Mouse (Mus musculus) MEL (cell line): ENCODE results near the gene Pik3cg. TPM values are rescaled to one million over a fixed set of nuclear protein-coding genes. Genes with fewer than 3 reads are reported as not detected.

ENCODE experiments used
- DNase-seq: peaks from one replicate; pipeline ENCODE4 v3.0.0; 2011; ENCODE audit warnings: low read depth, low spot score
- H3K27ac ChIP-seq: 2 replicates; pipeline ENCODE4 v1.5.1; 2012; ENCODE audit warnings: low read depth, mild to moderate bottlenecking, control low read depth, low read length, moderate library complexity; ENCODE audit not compliant: control insufficient read depth
- H3K27me3 ChIP-seq, 2 experiments: fragments of 150-350 bp in 1 of 2; sonication (generic) in 1 of 2; 2 replicates each; pipeline ENCODE4 v1.6.1; 2012; ENCODE audit warnings: low read length in 2 of 2, mild to moderate bottlenecking in 2 of 2, improper control_type of control experiment in 1 of 2, moderate library complexity in 1 of 2; ENCODE audit not compliant: insufficient read depth in 2 of 2, control insufficient read depth in 1 of 2
- H3K36me3 ChIP-seq, 2 experiments: 2 replicates each; pipeline ENCODE4 v1.6.1; 2012 to 2014; ENCODE audit warnings: low read length in 2 of 2, improper control_type of control experiment in 1 of 2, inconsistent platforms in 1 of 2, mild to moderate bottlenecking in 1 of 2; ENCODE audit not compliant: insufficient read depth in 2 of 2, control insufficient read depth in 1 of 2
- H3K4me1 ChIP-seq, 2 experiments: fragments of 150-350 bp in 1 of 2; sonication (generic) in 1 of 2; 2 replicates each; pipeline ENCODE4 v1.6.1; 2012; ENCODE audit warnings: low read length in 2 of 2, improper control_type of control experiment in 1 of 2, mild to moderate bottlenecking in 1 of 2; ENCODE audit not compliant: insufficient read depth in 2 of 2, control insufficient read depth in 1 of 2
- H3K4me3 ChIP-seq, 2 experiments: fragments of 150-350 bp in 1 of 2; sonication (generic) in 1 of 2; 2 replicates each; pipeline ENCODE4 v1.5.1; 2012; ENCODE audit warnings: low read depth in 2 of 2, low read length in 2 of 2, mild to moderate bottlenecking in 2 of 2, moderate library complexity in 2 of 2, control low read depth in 1 of 2, improper control_type of control experiment in 1 of 2; ENCODE audit not compliant: control insufficient read depth in 1 of 2, insufficient read depth in 1 of 2
- H3K79me2 ChIP-seq: 2 replicates; pipeline ENCODE4 v1.6.1; 2012; ENCODE audit warnings: mild to moderate bottlenecking, low read length, moderate library complexity; ENCODE audit not compliant: control insufficient read depth, poor library complexity, insufficient read depth
- H3K9ac ChIP-seq: 2 replicates; pipeline ENCODE4 v1.6.1; 2012; ENCODE audit warnings: low read depth, mild to moderate bottlenecking, control low read depth, low read length, moderate library complexity; ENCODE audit not compliant: control insufficient read depth, poor library complexity, severe bottlenecking
- H3K9me3 ChIP-seq: fragments of 150-350 bp; sonication (generic); replicated peaks from 2 replicates; pipeline ENCODE4 v1.6.1; 2012; ENCODE audit warnings: mild to moderate bottlenecking, low read length, improper control_type of control experiment, moderate library complexity; ENCODE audit not compliant: insufficient read depth
- CHD1 ChIP-seq: IDR thresholded peaks from 2 replicates; pipeline ENCODE4 v1.6.1; 2012; ENCODE audit warnings: low read depth, mild to moderate bottlenecking, inconsistent platforms, low read length, improper control_type of control experiment
- CTCF ChIP-seq, 3 experiments: IDR thresholded peaks in 2 of 3; conservative IDR thresholded peaks in 1 of 3; 2 replicates each; pipeline ENCODE4 v1.5.1; 2011 to 2012; ENCODE audit warnings: low read length in 3 of 3, low read depth in 2 of 3, mild to moderate bottlenecking in 2 of 3, improper control_type of control experiment in 1 of 3, inconsistent platforms in 1 of 3, mixed read lengths in 1 of 3, moderate library complexity in 1 of 3; ENCODE audit not compliant: control insufficient read depth in 1 of 3, insufficient read depth in 1 of 3, poor library complexity in 1 of 3, severe bottlenecking in 1 of 3
- ELF1 ChIP-seq: IDR thresholded peaks from 2 replicates; pipeline ENCODE4 v1.6.1; 2014; ENCODE audit warnings: low read depth, mild to moderate bottlenecking, inconsistent platforms, low read length, improper control_type of control experiment, moderate library complexity
- EP300 ChIP-seq, 2 experiments: IDR thresholded peaks; 2 replicates each; pipeline ENCODE4 v1.6.1; 2011; ENCODE audit warnings: improper control_type of control experiment in 2 of 2, low read length in 2 of 2, low read depth in 1 of 2, mild to moderate bottlenecking in 1 of 2
- GABPA ChIP-seq: IDR thresholded peaks from 2 replicates; pipeline ENCODE4 v1.6.1; 2012; ENCODE audit warnings: low read depth, mild to moderate bottlenecking, inconsistent platforms, low read length, improper control_type of control experiment, moderate library complexity
- GATA1 ChIP-seq: IDR thresholded peaks from 2 replicates; pipeline ENCODE4 v1.6.1; 2011; ENCODE audit warnings: low read depth, low read length, improper control_type of control experiment
- HCFC1 ChIP-seq: IDR thresholded peaks from 2 replicates; pipeline ENCODE4 v1.6.1; 2012; ENCODE audit warnings: low read depth, mild to moderate bottlenecking, inconsistent platforms, low read length, improper control_type of control experiment, moderate library complexity
- JUND ChIP-seq: IDR thresholded peaks from 2 replicates; pipeline ENCODE4 v1.6.1; 2011; ENCODE audit warnings: low read depth, mild to moderate bottlenecking, improper control_type of control experiment, low read length
- MEF2A ChIP-seq: IDR thresholded peaks from 2 replicates; pipeline ENCODE4 v1.6.1; 2014; ENCODE audit warnings: low read depth, mild to moderate bottlenecking, inconsistent platforms, low read length, improper control_type of control experiment; ENCODE audit not compliant: poor library complexity, insufficient replicate concordance, severe bottlenecking; ENCODE audit errors: extremely low read depth
- MXI1 ChIP-seq: IDR thresholded peaks from 2 replicates; pipeline ENCODE4 v1.6.1; 2011; ENCODE audit warnings: mild to moderate bottlenecking, low read depth, low read length, improper control_type of control experiment
- MYB ChIP-seq: IDR thresholded peaks from 2 replicates; pipeline ENCODE4 v1.6.1; 2011; ENCODE audit warnings: mild to moderate bottlenecking, low read depth, low read length, improper control_type of control experiment
- NELFE ChIP-seq: IDR thresholded peaks from 2 replicates; pipeline ENCODE4 v1.6.1; 2011; ENCODE audit warnings: low read depth, low read length, improper control_type of control experiment
- POLR2AphosphoS2 ChIP-seq: IDR thresholded peaks from 2 replicates; pipeline ENCODE4 v1.6.1; 2011; ENCODE audit warnings: low read length, improper control_type of control experiment
- SMC3 ChIP-seq: IDR thresholded peaks from 2 replicates; pipeline ENCODE4 v1.6.1; 2011; ENCODE audit warnings: low read depth, low read length, improper control_type of control experiment
- TBP ChIP-seq: IDR thresholded peaks from 2 replicates; pipeline ENCODE4 v1.8.0; 2011; ENCODE audit warnings: low read depth, low read length, improper control_type of control experiment
- TCF12 ChIP-seq: IDR thresholded peaks from 2 replicates; pipeline ENCODE4 v1.6.1; 2014; ENCODE audit warnings: low read depth, mild to moderate bottlenecking, inconsistent platforms, low read length, improper control_type of control experiment, moderate library complexity
- USF2 ChIP-seq, 2 experiments: IDR thresholded peaks; 2 replicates each; pipeline ENCODE4 v1.6.1; 2011 to 2012; ENCODE audit warnings: improper control_type of control experiment in 2 of 2, low read length in 2 of 2, borderline replicate concordance in 1 of 2, inconsistent platforms in 1 of 2, low read depth in 1 of 2, mild to moderate bottlenecking in 1 of 2; ENCODE audit not compliant: insufficient read depth in 1 of 2
- ZC3H11A ChIP-seq: IDR thresholded peaks from 2 replicates; pipeline ENCODE4 v1.6.1; 2012; ENCODE audit warnings: low read depth, mild to moderate bottlenecking, inconsistent platforms, low read length, improper control_type of control experiment
- ZKSCAN1 ChIP-seq: IDR thresholded peaks from 2 replicates; pipeline ENCODE4 v1.6.1; 2012; ENCODE audit warnings: low read depth, mild to moderate bottlenecking, inconsistent platforms, low read length, improper control_type of control experiment, moderate library complexity
- ZNF384 ChIP-seq: IDR thresholded peaks from 2 replicates; pipeline ENCODE4 v1.6.1; 2012; ENCODE audit warnings: low read depth, mild to moderate bottlenecking, inconsistent platforms, low read length, improper control_type of control experiment
- polyA plus RNA-seq, 2 experiments: library from polyadenylated mRNA; stranded (reverse) in 1 of 2; unstranded in 1 of 2; fragments of >175 nt in 1 of 2; fragments of >200 nt in 1 of 2; gene quantifications; 2 replicates each; pipeline versions ENCODE4 v1.2.1 to v1.2.4; 2012; ENCODE audit warnings: low replicate concordance in 2 of 2, low read depth in 1 of 2; ENCODE audit not compliant: insufficient read length in 2 of 2, insufficient read depth in 1 of 2, missing spikeins in 1 of 2
- total RNA-seq: library from RNA; depleted of rRNA; stranded (reverse); fragments of 300-350 nt; gene quantifications from 2 replicates; pipeline ENCODE4 v1.2.3, GENCODE M21; 2012

The Pik3cg gene
- total and polyA plus RNA-seq, 3 experiments, result 4.9 to 8.5 TPM; not detected in 1

DNA sequence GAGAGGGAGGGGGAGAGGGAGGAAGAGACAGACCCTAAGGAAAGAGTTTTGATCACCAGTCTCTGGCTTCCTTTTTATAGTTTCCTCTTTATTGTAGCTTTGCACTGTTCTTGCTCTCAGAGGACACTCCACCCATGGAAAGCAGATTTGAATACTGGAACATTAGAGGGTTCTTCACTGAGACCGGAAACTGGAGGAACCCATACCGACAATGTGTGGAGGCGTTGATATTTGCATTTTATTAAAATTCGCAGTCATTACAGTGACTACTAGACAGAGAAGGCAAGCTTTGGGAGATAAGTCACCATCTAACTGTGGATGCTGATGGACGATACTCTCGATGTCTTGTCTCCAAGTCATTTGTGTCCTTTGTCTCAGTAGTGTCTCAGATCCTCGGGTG, 61.9 kb downstream of the Pik3cg start:
- TF ChIP-seq ZC3H11A (no peak), SMC3 (peak; percentile 5; the same call in 1 of the 2 replicates), TBP (no peak), EP300 (IDR thresholded peaks at IDR 0.05; ENCODE audit: low read depth in 1 of 2, low read length in 2 of 2) (peak in 1 of 2 experiments; percentile 9; a peak in 1 of 4 replicates)
- Histone ChIP-seq H3K36me3 (peaks cover 0 to 31% of the 10 kb centered on the region in 2 experiments; a peak in 2 of 4 replicates), H3K4me1 (peaks cover 14 to 22% of the 10 kb centered on the region in 2 experiments), H3K27ac (peak overlapping the region; percentile 57), H3K4me3 (peak overlapping the region in 1 of 2 experiments; percentile 33; a peak in 3 of 4 replicates), H3K79me2 (no peaks in the 10 kb centered on the region), H3K27me3 (no peaks in the 10 kb centered on the region), H3K9ac (peak overlapping the region; percentile 31), H3K9me3 (no peaks in the 10 kb centered on the region)
- DNase-seq, result peak; percentile 55

DNA sequence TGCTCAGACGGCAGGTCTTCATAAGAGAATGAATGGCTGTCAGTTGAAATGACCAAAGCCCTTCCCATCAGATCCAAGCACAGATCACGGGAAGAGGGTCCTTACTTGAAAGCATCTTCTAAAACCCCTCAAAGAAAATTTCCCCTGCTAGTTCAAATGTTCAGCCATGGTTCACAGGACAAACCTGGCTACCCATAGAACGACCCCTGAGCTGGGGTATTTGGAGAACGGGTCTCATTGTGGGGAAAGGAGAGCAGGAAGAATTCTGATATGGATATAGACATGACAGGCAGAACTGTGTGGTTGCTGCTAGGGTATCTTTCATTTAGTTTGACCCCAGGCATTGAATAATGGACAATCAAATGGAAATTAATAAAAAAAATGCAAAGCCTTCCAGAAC, 62.8 kb downstream of the Pik3cg start:
- DNase-seq, result no peak
- Histone ChIP-seq H3K9ac (no peak overlapping the region), H3K27me3 (no peaks in the 10 kb centered on the region), H3K27ac (0 out of 2 replicates have a peak overlapping the region, but pooled peaks have one; percentile 8), H3K4me1 (peaks cover 16 to 22% of the 10 kb centered on the region in 2 experiments), H3K9me3 (no peaks in the 10 kb centered on the region), H3K79me2 (no peaks in the 10 kb centered on the region), H3K4me3 (no peak overlapping the region), H3K36me3 (peaks cover 0 to 38% of the 10 kb centered on the region in 2 experiments; a peak in 2 of 4 replicates)
- TF ChIP-seq HCFC1, result no peak
- no peak for TF ChIP-seq GABPA
- no peak for TF ChIP-seq ZNF384
- no peak for TF ChIP-seq NELFE
- no peak for TF ChIP-seq ZC3H11A
- TF ChIP-seq MXI1, result no peak
- no peak for TF ChIP-seq MYB
- TF ChIP-seq TCF12, result no peak
- TF ChIP-seq USF2 (IDR thresholded peaks at IDR 0.05; ENCODE audit: borderline replicate concordance in 1 of 2, insufficient read depth in 1 of 2, low read depth in 1 of 2, low read length in 2 of 2), result no peak
- no peak for TF ChIP-seq MEF2A
- no peak for TF ChIP-seq CHD1
- TF ChIP-seq ZKSCAN1, result no peak
- no peak for TF ChIP-seq CTCF (IDR thresholded peaks at IDR 0.05 in 2 of 3, conservative IDR thresholded peaks at IDR 0.05 in 1 of 3; ENCODE audit: control insufficient read depth in 1 of 3, insufficient read depth in 1 of 3, low read depth in 2 of 3, low read length in 3 of 3, poor library complexity in 1 of 3, severe bottlenecking in 1 of 3)
- no peak for TF ChIP-seq JUND
- TF ChIP-seq POLR2AphosphoS2, result no peak
- TF ChIP-seq GATA1, result no peak
- no peak for TF ChIP-seq ELF1
